Mouse (Mus musculus) heart, embryonic 14.5 days (tissue): ENCODE results near the gene Stag1. TPM values are rescaled to one million over a fixed set of nuclear protein-coding genes. Genes with fewer than 3 reads are reported as not detected.

Experiments used
- ATAC-seq: fragments of 200-750 bp; cut with Nextera tagmentation; 2 replicates; pipeline ENCODE4 v1.8.0; 2017; ENCODE audit warnings: low read depth, moderate TSS enrichment; ENCODE audit not compliant: insufficient number of reproducible peaks, insufficient read depth, low FRiP score
- H3K27ac ChIP-seq, 2 experiments: fragments of 200-500 bp in 1 of 2; fragments of 300-500 bp in 1 of 2; sonication (generic) in 1 of 2; replicated peaks in 1 of 2; 2 replicates each; pipeline ENCODE4 v1.5.1; 2012 to 2014; ENCODE audit warnings: low read depth in 2 of 2, low read length in 2 of 2, control low read depth in 1 of 2, mild to moderate bottlenecking in 1 of 2, mixed read lengths in 1 of 2; ENCODE audit not compliant: control insufficient read depth in 1 of 2, insufficient read depth in 1 of 2
- H3K27me3 ChIP-seq: fragments of 300-500 bp; sonication (generic); 2 replicates; pipeline ENCODE4 v1.6.1; 2014; ENCODE audit warnings: mild to moderate bottlenecking, low read length, control low read depth; ENCODE audit not compliant: control insufficient read depth, insufficient read depth
- H3K36me3 ChIP-seq: fragments of 300-500 bp; sonication (generic); 2 replicates; pipeline ENCODE4 v1.6.1; 2014; ENCODE audit warnings: mild to moderate bottlenecking, control low read depth, low read length, mixed read lengths; ENCODE audit not compliant: control insufficient read depth, insufficient read depth
- H3K4me1 ChIP-seq, 2 experiments: fragments of 200-500 bp in 1 of 2; fragments of 300-500 bp in 1 of 2; sonication (generic) in 1 of 2; 2 replicates each; pipeline ENCODE4 v1.6.1; 2012 to 2014; ENCODE audit warnings: low read length in 2 of 2, control low read depth in 1 of 2, mixed read lengths in 1 of 2; ENCODE audit not compliant: control insufficient read depth in 2 of 2, insufficient read depth in 2 of 2
- H3K4me2 ChIP-seq: fragments of 300-500 bp; sonication (generic); 2 replicates; pipeline ENCODE4 v1.6.1; 2014; ENCODE audit warnings: mild to moderate bottlenecking, low read length
- H3K4me3 ChIP-seq, 2 experiments: fragments of 200-500 bp in 1 of 2; fragments of 300-500 bp in 1 of 2; sonication (generic) in 1 of 2; 2 replicates each; pipeline ENCODE4 v1.5.1; 2012 to 2014; ENCODE audit warnings: low read length in 2 of 2, mild to moderate bottlenecking in 2 of 2, control low read depth in 1 of 2, low read depth in 1 of 2, moderate library complexity in 1 of 2; ENCODE audit not compliant: control insufficient read depth in 1 of 2, insufficient read depth in 1 of 2
- H3K9ac ChIP-seq: fragments of 300-500 bp; sonication (generic); 2 replicates; pipeline ENCODE4 v1.6.1; 2014; ENCODE audit warnings: mild to moderate bottlenecking, low read length
- H3K9me3 ChIP-seq: fragments of 300-500 bp; sonication (generic); 2 replicates; pipeline ENCODE4 v1.6.1; 2016; ENCODE audit warnings: low read length, control low read depth; ENCODE audit not compliant: control insufficient read depth
- WGBS: fragments of 180-500 bp; shearing (Covaris S2); extraction: QIAGEN DNeasy Blood & Tissue Kit; methylation state at CpG from one replicate; pipeline ENCODE4 v1.1.7; 2014; 5-methylcytosine and 5-hydroxymethylcytosine counted together
- polyA plus RNA-seq: library from polyadenylated mRNA; unstranded; fragments of >200 nt; fragmentation: Nextera tagmentation; extraction: Ambion mirVana; gene quantifications from 2 replicates; pipeline ENCODE4 v1.2.1, GENCODE M21; 2014

The Stag1 gene
- polyA plus RNA-seq, 1 experiment from 2014 or later, result 34.8 TPM

DNA sequence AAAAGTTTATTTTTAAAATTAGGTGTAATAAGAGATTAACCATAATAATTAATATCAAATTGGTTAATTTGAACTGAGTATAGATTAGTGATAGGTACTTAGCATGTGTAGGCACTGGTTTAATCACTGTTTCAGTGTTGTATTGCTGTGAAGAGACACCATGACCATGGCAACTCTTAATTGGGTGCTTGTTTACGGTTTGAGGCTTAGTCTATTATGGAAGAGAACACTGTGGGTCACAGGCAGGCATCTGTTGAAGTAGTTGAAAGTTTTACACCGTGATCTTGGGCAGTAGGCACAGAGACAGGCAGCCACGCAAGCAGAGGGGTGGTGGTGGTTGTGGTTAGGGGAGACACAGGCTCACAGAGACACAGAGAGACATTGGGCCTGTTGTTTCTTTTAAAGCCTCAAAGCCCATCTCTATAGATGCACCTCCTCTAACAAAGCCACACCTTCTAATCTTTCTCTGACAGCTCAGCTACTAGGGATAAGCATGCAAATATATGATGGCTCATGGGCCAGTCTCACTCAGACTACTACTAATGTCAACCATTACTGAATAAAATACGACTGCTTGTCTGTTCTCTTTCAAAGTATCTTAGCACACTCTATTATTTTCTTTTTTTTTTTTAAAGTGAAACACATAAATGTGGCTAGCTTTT is 66.0 kb downstream of the Stag1 start:
- H3K36me3 ChIP-seq, result no peaks in the 10 kb centered on the region
- no peaks in the 10 kb centered on the region; a peak in 1 of 4 replicates for H3K4me1 ChIP-seq
- H3K9ac ChIP-seq, result no peak overlapping the region
- WGBS, result 88% methylated on average over 4 of the region's 4 CpGs
- no peak overlapping the region for H3K4me2 ChIP-seq
- no peaks in the 10 kb centered on the region for H3K27me3 ChIP-seq
- H3K9me3 ChIP-seq, result no peaks in the 10 kb centered on the region
- ATAC-seq, result no peak
- H3K27ac ChIP-seq, result no peak overlapping the region
- no peak overlapping the region for H3K4me3 ChIP-seq

DNA sequence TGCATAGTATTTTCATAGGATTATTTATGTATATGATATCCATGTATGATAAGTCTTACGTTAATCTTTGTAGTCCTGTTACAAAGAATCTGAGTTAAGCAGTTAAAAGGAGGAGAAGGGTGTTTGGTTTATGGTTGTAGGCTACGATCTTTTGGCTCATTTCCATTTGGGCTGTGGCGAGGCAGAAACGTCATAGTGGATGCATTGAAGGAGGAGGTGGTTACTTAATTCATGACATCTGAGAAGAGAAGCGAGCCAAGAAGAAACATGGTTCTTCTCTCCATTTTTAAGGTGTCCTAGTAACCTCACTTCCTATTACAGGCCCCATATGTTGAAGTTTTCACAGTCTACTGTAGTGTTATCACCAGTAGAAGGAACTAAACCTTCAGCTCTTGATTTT is 72.6 kb downstream of the Stag1 start:
- WGBS, result 91% methylated on average over 5 of the region's 5 CpGs
- H3K27ac ChIP-seq, result no peak overlapping the region
- H3K27me3 ChIP-seq, result no peaks in the 10 kb centered on the region
- H3K4me2 ChIP-seq, result no peak overlapping the region
- no peak overlapping the region for H3K4me3 ChIP-seq
- H3K9ac ChIP-seq, result no peak overlapping the region
- no peaks in the 10 kb centered on the region for H3K9me3 ChIP-seq
- no peak for ATAC-seq
- no peaks in the 10 kb centered on the region for H3K36me3 ChIP-seq
- H3K4me1 ChIP-seq, result no peaks in the 10 kb centered on the region; a peak in 1 of 4 replicates

DNA sequence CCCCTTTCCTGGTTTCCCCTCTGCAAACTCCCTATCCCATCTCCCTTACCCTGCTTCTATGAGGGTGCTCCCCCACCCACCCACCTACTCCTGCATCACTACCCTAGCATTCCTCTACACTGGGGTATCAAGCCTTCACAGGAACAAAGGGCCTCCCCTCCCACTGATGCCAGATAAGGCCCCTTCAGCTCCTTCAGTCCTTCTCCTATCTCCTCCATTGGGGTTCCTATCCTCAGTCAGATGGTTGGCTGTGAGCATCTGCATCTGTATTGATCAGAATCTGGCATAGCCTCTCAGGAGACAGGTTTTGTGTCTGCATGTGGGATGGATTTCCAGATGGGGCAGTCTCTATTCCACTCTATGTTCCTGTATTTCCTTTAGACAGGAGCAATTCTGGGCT is 81.4 kb downstream of the Stag1 start:
- H3K4me3 ChIP-seq, result no peak overlapping the region
- H3K27ac ChIP-seq, result no peak overlapping the region
- no peak for ATAC-seq
- H3K9me3 ChIP-seq, result no peaks in the 10 kb centered on the region
- H3K27me3 ChIP-seq, result no peaks in the 10 kb centered on the region
- H3K4me2 ChIP-seq, result no peak overlapping the region
- peaks cover 0 to 4% of the 10 kb centered on the region in 2 experiments; a peak in 2 of 4 replicates for H3K4me1 ChIP-seq
- H3K36me3 ChIP-seq, result no peaks in the 10 kb centered on the region
- no peak overlapping the region for H3K9ac ChIP-seq

DNA sequence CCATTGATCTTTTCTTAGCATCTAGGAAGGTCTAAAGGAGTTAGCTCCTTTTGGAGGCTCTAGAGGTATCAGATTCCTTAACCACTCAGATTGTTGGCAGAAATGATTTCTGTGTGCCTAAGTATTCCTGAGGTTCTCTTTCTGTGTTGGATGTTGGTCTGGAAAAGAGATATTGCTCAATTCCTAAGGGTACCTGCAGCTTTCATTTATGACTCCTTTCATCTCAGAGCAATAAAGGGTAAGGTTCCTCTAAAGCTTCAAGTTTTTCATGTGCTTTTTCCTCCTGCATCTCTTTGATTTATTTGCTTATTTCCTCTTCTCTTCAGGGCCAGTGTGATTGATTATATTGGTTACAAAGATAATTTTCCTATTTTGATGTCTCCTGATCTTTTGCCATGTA is 84.7 kb downstream of the Stag1 start:
- Histone ChIP-seq H3K27ac (no peak overlapping the region), H3K9ac (no peak overlapping the region), H3K4me1 (peaks cover 0 to 4% of the 10 kb centered on the region in 2 experiments; a peak in 2 of 4 replicates), H3K4me2 (no peak overlapping the region), H3K27me3 (no peaks in the 10 kb centered on the region), H3K9me3 (no peaks in the 10 kb centered on the region), H3K4me3 (no peak overlapping the region), H3K36me3 (no peaks in the 10 kb centered on the region)
- no peak for ATAC-seq

DNA sequence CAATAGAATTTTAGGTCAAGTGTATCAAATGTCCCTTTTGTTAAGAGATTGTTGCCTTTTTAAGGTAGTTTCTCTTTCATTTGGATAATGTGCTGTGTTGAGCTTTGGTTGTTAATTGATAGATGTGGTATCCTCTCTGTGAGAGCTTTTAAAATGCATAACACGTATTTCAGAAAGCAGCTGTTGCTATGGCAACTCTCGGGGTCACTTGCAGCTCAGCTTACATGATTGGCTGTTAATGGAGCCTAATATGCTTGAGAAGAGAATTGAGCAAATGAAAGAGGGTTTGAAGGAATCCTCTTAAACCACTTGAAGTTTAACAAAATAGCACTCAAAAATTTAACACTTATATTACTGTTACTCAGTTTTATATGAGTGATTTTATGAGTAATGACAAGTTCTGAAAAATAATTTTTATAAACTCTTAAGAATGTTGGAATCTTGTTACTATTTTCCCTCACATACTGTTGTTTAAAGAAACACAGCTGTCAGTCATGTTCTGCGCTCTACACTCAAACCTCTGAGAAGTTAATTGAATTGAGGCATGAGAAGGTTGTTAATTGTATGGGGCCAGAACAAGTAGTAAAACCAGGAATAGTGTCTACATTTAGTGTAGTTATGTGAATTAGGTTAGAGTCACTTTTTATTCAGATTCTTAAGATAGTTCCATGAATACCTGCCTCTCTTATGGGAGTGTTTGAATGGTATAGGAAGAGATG is 88.3 kb downstream of the Stag1 start:
- H3K36me3 ChIP-seq, result no peaks in the 10 kb centered on the region
- ATAC-seq, result no peak
- no peaks in the 10 kb centered on the region for H3K9me3 ChIP-seq
- no peaks in the 10 kb centered on the region for H3K27me3 ChIP-seq
- peaks cover 0 to 4% of the 10 kb centered on the region in 2 experiments; a peak in 1 of 4 replicates for H3K4me1 ChIP-seq
- H3K27ac ChIP-seq, result no peak overlapping the region
- no peak overlapping the region for H3K4me3 ChIP-seq
- no peak overlapping the region for H3K4me2 ChIP-seq
- H3K9ac ChIP-seq, result no peak overlapping the region
- 62% methylated on average over 3 of the region's 3 CpGs for WGBS

DNA sequence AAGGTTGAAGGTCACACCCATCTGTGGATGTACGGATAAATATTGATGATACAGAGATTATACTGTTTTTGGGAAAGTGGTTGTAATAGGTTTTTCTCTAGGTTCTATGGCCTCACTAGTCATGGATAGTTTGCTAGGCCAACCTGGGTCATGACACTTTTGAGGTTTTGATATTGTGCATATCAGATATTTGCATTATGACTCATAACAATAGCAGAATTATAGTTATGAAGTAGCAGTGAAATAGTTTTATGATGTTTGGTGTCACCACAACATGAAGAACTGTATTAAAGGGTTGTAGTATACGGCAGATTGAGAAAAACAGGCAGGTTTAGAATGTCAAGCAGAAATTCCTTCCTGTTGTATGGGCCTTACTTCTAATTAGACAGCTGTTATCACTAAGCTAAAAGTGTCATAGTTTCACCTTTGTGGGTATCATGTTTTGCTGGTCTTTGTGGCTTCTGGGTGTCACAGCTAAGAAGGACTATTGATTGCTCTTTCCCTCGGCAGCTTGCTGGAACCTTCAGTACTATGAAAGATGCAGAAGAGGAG is 92.2 kb downstream of the Stag1 start:
- Histone ChIP-seq H3K36me3 (no peaks in the 10 kb centered on the region), H3K27ac (no peak overlapping the region), H3K9me3 (no peaks in the 10 kb centered on the region), H3K4me1 (peaks cover 0 to 5% of the 10 kb centered on the region in 2 experiments; a peak in 1 of 4 replicates), H3K9ac (no peak overlapping the region), H3K4me3 (no peak overlapping the region), H3K27me3 (no peaks in the 10 kb centered on the region), H3K4me2 (no peak overlapping the region)
- 88% methylated on average over 3 of the region's 3 CpGs for WGBS
- no peak for ATAC-seq

DNA sequence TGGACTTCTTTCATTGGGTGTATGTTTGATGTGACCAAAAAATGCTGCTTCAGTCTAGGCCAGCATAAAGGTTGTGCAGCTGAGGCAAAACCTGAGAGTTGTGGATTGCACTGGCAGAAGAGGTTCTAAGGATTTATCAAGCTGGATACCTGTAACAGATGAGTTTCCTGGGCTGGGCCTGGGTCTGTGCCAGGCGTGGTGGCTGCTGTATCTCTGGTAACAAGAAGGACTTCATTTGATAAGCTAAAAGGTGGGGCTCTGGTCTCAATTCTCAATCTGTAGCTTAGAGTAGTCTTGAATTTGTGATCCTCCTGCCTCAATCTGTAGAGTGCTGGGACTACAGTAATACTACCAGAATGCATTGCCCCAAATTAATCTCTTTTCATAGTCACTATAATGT is 94.6 kb downstream of the Stag1 start:
- no peak overlapping the region for H3K9ac ChIP-seq
- no peak overlapping the region for H3K27ac ChIP-seq
- no peak overlapping the region for H3K4me3 ChIP-seq
- no peaks in the 10 kb centered on the region for H3K9me3 ChIP-seq
- H3K36me3 ChIP-seq, result no peaks in the 10 kb centered on the region
- WGBS, result 64% methylated on average over 1 of the region's 1 CpGs
- ATAC-seq, result no peak
- peaks cover 0 to 10% of the 10 kb centered on the region in 2 experiments; a peak in 2 of 4 replicates for H3K4me1 ChIP-seq
- H3K4me2 ChIP-seq, result no peak overlapping the region
- H3K27me3 ChIP-seq, result no peaks in the 10 kb centered on the region
